Comparison of ENCODE assay signal across 1 mouse cellular context in the genomic region with DNA sequence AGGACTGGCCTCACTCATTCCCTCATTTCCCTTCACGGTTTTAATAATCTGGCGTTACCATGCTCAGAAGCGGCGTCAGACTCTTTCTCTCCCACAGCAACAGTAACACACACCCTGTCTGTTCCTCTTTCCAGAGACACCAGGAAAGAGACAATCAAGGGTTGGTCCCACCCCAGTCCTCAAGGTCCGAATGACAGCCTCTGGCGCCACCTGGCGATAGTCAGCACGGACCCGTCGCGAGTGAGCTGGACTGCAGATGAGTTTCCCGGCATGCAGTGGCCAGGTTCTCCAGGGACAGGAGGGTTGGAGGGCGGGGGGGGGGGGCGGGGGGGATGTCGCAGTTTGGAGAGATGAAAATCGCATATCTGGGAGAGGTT.
TF ChIP-seq lines count a peak whose summit lies in the region.

No protein-coding gene starts in this region.

TF ChIP-seq in MEL, 35 proteins besides CTCF, POLR2A, EP300 and RAD21 (continued from another document):
- TF ChIP-seq MEF2A (IDR thresholded peaks at IDR 0.05; ENCODE audit: extremely low read depth, insufficient replicate concordance, low read depth, low read length, poor library complexity, severe bottlenecking) (no peak), ZMIZ1 (IDR thresholded peaks at IDR 0.05; ENCODE audit: low read depth, low read length) (no peak), NRF1 (IDR thresholded peaks at IDR 0.05; ENCODE audit: insufficient read depth, low read depth, low read length, poor library complexity, severe bottlenecking) (no peak), CHD2 (IDR thresholded peaks at IDR 0.05; ENCODE audit: low read length) (no peak), E2F4 (IDR thresholded peaks at IDR 0.05; ENCODE audit: borderline replicate concordance, low read depth, low read length) (no peak), MXI1 (IDR thresholded peaks at IDR 0.05; ENCODE audit: low read depth, low read length) (peak; percentile 84), ZKSCAN1 (IDR thresholded peaks at IDR 0.05; ENCODE audit: low read depth, low read length) (no peak), SMC3 (IDR thresholded peaks at IDR 0.05; ENCODE audit: low read depth, low read length) (peak; percentile 99)
